Mouse (Mus musculus) spleen, embryonic (tissue): ENCODE data around the gene Madd.

ENCODE experiments used
- CTCF ChIA-PET: fragments of 350-600 bp; sonication (Branson Sonifier 250); formaldehyde crosslinking; loops from one replicate; lab custom pipeline; 2022; lab: Charles Lee

Gene Madd

DNA sequence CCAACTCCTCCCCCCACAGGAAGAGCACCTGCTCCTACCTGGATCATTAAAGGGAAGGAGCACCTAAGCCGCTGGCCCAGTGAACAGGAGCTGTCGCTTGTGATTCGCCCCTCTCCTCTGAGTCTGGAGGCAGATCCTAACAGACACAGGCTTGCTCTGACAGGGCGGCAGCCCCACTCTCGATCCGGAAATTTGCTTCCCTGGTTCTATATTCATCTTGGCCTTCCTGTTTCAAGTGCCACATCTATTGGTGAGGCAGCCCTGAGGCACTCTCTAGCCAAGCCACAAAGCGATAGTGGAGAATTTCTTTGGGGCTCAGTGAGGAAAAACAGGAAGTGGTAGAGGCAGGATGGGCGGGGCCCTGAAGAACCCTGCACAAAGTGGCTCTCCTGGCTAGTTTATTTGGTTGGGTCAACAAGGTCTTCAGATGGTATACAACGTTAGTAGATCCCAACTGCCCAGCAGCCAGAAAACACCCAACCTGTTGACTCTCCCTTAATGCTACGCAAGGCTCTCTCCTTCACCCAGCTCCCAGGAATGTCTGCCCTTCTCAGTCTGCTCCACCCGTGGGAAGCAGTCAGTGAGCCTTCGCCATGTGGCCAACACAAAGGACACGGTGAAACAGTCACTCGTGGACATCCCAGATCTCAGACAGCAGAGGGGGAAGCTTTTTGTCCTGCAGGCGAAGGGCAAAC, at the start of gene Madd:
Gene Madd (minus strand): TSS at position 127 of the 695 bp plus-strand sequence.
- CTCF ChIA-PET, result interaction anchor here (0.6 kb wide), 1 partner anchor 19 kb away, joined by 6 read pairs; the partner anchor contains the start of genes Acp2 and Nr1h3

DNA sequence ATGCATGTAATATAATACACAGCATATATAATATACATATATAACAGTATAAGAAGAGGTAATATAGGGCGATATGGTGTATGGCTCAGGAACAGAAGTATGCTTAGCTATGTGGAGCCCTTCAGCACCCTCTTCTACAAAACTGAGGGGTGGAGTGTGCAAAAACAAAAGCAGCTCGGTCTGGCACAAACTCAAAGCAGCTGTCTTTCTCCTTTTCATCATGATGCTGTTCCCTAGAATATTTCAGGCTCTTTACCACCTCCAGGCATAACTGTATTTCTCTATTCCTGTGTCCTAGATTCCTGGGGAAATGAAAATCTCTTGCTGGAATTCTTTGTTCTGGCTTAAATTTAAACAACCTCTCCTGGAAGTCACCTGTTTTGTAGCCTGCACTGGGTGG, 46.1 kb upstream of the Madd start:
- CTCF ChIA-PET, result interaction anchor here (0.5 kb wide), 1 partner anchor 26 kb away, joined by 3 read pairs; no protein-coding TSS in a partner anchor

GRCm38 (mm10) chr2:91223614-91224013, 40.0 kb upstream of the Madd start:
- CTCF ChIA-PET, result interaction anchor here (0.6 kb wide), 1 partner anchor 205 kb away, joined by 3 read pairs; no protein-coding TSS in a partner anchor

DNA sequence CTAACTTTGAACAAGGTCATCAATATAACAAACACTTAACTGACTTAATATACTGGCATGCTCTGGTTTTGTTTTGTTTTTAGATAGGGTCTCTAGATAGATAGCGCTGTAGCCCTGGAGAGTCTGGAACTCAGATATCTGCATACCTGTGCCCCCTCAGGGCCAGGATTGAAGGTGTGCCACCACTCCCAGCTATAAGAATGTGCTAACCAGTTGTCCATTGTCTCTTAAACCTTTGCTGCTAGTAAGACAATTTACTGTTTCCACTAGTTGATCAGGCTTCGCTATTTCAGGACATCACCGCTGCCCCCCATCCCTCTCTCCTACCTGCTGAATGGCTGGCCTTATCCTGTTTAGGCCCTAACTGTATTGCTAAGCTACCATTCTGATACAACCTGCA, 36.9 kb upstream of the Madd start:
- CTCF ChIA-PET, result no interaction called here

DNA sequence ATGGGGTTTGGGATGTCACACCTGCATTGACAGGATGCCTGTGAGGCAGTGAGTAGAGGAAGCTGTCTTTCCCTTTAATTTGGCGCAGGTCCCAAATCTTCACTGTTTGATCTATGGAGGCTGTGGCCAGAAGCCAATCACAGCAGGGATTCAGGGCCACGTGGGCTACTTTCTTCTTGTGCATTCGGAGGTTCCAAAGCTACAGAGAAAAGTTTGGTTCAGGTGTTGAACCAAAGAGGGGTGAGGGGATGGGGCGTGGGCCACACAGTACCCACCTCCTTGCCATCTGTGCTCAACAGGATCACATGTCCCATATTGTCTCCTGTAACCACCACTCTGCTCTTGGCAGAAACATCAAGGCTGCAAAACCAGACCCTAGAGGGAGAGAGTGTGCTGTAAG, 33.4 kb upstream of the Madd start:
- CTCF ChIA-PET, result interaction anchor here (0.6 kb wide), 1 partner anchor 1163 kb away, joined by 8 read pairs; no protein-coding TSS in a partner anchor

DNA sequence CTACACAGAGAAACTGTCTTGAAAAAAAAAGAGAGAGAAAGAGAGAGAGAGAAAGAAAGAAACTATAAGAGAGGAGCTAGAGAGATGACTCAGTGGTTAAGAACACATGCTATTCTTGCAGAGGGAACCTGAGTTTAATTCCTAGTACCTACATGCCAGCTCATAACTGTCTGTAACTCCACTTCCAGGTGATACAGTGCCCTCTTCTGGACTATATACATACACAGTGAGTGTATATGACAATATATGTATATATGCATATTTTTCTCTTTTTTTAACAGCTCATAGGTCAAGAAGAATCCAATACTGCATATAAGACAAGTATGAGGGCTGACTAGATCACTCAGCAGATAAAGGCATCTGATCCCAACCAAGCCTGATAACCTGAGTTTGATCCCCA, 29.7 kb upstream of the Madd start:
- CTCF ChIA-PET, result no interaction called here

- CTCF ChIA-PET, result no interaction called here
These were observed 22.7 kb upstream of the Madd start for GRCm38 (mm10) chr2:91206254-91206775.

DNA sequence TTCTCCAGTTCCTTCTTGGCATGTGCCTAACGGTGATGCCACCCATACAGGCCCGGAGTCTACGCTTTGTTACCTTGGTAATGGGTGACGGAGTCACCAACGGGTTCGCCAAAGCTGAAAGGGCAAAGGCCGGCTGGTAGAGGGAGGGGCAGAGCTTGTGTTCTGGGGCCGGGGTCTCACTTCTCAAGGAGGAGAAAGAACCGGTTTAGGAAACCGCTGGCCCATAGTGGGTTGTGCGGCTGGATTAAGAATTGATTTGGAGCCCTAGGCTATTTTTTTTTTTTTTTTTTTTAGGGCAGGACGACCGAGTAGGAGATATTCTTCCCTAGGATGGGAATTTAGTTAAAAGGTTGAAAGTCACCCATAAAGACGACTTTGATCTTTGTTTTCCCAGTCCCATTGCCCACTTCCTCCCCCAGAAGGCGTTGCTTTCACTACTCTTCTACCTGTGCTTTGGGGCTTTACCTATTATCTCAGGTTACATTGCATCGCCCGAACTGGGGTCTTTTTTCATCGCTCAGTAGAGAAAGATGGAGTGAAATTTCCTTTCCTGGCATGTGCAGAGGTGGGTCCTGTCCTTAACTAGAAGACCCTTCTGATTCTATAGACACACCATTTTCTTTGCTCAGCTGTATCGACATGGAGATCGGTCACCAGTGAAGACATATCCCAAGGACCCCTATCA, 19.5 kb upstream of the Madd start:
- CTCF ChIA-PET, result interaction anchor here (0.7 kb wide), 1 partner anchor 19 kb away, joined by 6 read pairs; no protein-coding TSS in a partner anchor

- CTCF ChIA-PET, result interaction anchor here (0.7 kb wide), 1 partner anchor 18 kb away, joined by 6 read pairs; no protein-coding TSS in a partner anchor
These were observed 18.8 kb upstream of the Madd start, which contains the start of the genes Nr1h3 and Acp2 for GRCm38 (mm10) chr2:91202222-91202971. TSS of gene Nr1h3 (minus strand) at chr2:91202834. TSS of gene Acp2 (plus strand) at chr2:91202885.

GRCm38 (mm10) chr2:91198888-91199287, 15.3 kb upstream of the Madd start:
- CTCF ChIA-PET, result interaction anchor here (0.5 kb wide), 1 partner anchor 52 kb away, joined by 5 read pairs; no protein-coding TSS in a partner anchor

GRCm38 (mm10) chr2:91196577-91197001, 13.0 kb upstream of the Madd start:
- CTCF ChIA-PET, result no interaction called here

DNA sequence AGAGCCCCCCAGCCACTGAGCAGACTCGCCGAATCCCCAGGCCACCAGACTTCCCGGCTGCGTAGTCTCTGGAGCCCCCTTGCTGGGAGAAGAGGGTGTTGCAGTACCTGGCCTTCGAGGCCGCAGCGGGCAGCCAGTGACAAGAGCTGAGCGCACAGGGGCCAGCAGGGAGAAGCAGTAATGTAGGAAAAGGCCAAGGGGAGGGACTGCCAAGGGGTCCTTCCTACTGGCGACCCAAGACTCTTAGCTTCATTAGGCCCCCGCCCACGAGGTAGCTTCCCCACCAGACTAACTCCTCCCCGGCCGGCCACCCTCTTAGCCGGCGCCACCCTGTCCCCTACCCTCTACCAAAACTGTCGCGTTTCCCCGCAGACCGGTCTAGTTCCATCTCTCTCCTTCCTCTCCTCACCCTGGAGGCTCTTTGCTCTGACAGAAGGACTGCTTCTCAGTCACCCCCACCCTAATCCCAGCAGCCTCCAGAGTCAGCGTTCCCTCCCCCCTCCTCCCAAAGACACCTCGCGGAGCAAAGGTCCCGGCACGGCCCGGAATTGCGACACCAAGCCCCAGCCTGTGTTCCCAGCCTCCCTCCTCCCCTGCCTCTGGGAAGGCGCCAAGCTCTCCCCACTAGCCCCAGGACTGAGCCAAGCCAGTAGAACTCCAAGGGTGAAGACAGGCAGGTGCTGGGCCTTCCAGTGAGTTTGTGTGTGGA, 11.1 kb upstream of the Madd start:
- CTCF ChIA-PET, result interaction anchor here (0.7 to 0.8 kb wide), 2 partner anchors 14 to 666 kb away, joined by 3 to 5 read pairs; no protein-coding TSS in a partner anchor

- CTCF ChIA-PET, result no interaction called here
These were observed 6.9 kb upstream of the Madd start for GRCm38 (mm10) chr2:91190501-91190900.

- CTCF ChIA-PET, result no interaction called here
These were observed 3.8 kb upstream of the Madd start for GRCm38 (mm10) chr2:91187431-91187830.

- CTCF ChIA-PET, result no interaction called here
These were observed 2.6 kb upstream of the Madd start for GRCm38 (mm10) chr2:91186208-91186607.

- CTCF ChIA-PET, result no interaction called here
These were observed 506 bp downstream of the Madd start for GRCm38 (mm10) chr2:91183148-91183513.

DNA sequence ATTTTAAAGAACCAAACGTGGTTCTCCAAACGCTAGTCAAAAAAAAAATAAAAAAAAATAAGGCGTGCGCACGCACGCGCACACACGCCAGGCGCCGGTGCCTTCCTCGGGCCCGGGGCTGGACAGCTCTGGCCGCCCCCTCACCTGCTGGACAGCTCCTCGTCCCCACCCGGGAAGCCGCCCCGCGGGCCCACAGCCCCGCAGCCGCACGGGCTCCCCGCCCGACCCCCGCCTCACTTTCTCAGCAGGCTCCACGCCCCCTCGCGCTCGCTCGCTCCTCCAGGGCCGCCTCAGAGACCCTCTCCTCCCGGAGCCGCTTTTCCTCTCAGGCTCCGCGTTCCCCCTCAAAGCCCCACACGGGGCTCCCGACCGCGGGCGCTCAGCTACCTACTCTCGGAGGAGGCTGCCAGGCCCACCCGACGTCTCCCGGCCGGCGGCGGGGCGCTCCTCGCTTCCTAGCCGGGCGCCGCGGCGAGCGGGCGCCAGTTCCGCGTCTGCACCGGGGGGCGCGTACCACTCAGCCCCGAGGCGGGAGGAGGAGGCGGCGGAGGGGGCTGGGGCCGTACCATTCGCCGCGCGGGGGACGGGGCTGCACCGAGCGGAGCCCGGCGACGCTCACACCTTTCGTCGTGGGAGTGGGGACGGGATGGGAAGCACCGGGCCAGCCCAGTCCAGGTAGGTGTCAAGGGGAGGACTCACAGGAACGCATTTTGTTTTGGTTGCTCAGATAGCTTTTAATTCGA, 1.1 kb downstream of the Madd start:
- CTCF ChIA-PET, result interaction anchor here (0.5 to 0.6 kb wide), 2 partner anchors 55 to 110 kb away, joined by 4 to 5 read pairs; no protein-coding TSS in a partner anchor

GRCm38 (mm10) chr2:91182016-91182404, 1.6 kb downstream of the Madd start:
- CTCF ChIA-PET, result interaction anchor here (0.5 to 0.6 kb wide), 2 partner anchors 56 to 110 kb away, joined by 4 to 5 read pairs; no protein-coding TSS in a partner anchor

- CTCF ChIA-PET, result interaction anchor here (0.7 kb wide), 1 partner anchor 14 kb away, joined by 3 read pairs; no protein-coding TSS in a partner anchor
These were observed 2.9 kb downstream of the Madd start for GRCm38 (mm10) chr2:91180706-91181105.

DNA sequence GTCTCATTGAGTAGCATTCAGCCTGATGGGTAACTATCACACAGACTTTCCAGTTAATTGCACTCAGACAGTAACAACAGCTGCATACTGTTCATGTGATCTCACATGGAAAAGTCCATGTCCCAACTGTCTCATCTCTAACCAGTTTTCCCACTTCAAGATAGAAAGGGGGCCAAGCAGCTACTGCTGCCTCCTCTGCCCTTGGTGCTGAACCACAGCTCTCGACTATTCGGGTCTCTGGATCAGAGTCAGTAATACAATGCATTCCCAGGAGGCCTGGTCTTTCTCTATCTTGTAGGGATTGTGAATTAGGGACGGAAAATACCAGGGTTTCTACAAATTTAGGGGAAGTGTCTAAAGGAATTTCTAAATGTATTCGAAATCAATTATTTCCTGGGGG, 3.8 kb downstream of the Madd start:
- CTCF ChIA-PET, result interaction anchor here (0.6 kb wide), 1 partner anchor 1150 kb away, joined by 6 read pairs; no protein-coding TSS in a partner anchor
